Mouse (Mus musculus) retina, embryonic 14.5 days (tissue): Measurements from ENCODE around the gene Xkr7.

ENCODE experiments used
- DNase-seq: peaks from one replicate; pipeline ENCODE4 v3.0.0-alpha.2; 2015; ENCODE audit warnings: low spot score

The Xkr7 gene

DNA sequence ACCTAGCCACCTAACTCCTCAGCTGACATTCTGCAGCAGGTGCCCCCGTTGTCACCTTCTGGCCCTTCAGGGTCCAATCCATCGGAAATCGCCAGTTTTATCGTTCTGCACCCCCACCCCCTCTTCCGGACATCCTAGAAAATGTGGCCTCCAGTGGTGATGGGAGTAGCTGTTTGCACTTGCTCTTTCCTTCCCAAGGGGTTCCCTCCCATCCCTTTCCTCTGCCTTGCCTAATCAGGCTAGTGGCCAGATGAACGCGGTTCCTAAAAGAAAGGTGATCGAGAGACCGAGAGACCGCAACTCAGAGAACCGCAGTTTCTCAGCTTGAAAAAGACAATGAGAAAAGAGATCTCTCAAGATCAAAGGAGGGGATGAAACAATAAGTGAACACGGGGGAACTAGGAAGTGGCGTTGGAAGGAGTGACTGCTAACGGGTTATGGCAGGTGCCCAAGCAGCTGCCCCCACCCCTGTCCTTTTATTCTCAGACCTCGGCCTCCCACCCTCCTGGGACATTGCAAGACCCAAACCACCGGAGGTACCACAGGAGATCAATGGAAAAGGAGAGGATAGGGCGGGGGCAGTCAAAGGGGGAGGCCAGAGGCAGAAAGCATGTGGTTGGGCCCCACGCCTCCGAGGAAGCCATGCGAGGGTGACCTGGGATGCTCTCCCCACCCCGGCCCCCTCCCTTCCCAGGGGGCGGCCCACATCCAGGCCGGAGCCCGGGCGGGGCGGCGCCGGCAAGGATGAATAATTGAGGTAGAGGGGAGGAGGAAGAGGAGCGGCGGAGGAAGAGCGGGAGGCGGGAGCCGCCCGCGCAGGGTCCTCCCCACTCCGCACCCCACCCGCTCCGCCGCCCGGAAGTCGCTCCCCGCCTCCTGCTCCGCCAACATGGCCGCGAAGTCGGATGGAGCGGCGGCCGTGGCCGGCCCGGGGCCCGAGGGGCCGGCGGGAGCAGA, at the start of gene Xkr7:
Gene Xkr7 (plus strand): TSS at position 727 of the 957 bp plus-strand sequence.
- DNase-seq, result peak; percentile 64

DNA sequence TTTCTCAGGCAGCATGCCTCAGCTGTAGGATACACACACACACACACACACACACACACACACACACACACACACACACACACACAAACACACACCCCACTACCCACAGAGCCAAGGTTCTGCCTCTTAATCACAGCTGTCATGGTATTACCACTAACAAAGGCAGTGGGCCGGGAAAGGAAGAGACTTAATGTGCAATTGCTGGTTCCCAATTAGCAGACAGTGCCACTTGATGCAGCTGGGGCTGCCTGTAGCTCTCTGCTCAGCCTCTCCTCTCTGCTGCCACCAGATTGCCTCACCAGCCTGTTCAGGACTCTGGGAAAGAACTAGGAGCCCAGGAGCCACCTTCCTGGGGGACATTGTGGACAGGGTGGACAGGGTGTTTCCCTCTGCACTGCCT, 46.1 kb upstream of the Xkr7 start:
- DNase-seq, result peak; percentile 65

DNA sequence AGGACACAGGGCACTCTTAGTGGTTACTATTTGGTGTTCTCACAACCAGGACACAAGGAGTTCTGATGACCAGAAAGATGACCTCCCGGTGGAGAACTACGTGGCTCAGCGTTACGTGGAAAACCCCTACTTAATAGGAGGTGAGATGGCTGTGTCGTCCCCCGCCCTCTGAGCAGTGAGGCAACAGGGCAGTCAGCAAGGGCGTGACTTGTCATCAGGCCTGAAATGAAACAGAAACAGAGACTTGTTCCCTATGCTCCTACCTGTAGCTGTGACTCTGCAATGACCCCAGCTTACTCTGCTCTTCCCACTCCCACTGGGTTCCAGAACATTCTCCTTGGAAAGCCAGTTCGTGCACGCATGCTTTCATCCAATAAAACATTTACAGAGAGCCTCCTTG, 40.1 kb upstream of the Xkr7 start:
- DNase-seq, result no peak

DNA sequence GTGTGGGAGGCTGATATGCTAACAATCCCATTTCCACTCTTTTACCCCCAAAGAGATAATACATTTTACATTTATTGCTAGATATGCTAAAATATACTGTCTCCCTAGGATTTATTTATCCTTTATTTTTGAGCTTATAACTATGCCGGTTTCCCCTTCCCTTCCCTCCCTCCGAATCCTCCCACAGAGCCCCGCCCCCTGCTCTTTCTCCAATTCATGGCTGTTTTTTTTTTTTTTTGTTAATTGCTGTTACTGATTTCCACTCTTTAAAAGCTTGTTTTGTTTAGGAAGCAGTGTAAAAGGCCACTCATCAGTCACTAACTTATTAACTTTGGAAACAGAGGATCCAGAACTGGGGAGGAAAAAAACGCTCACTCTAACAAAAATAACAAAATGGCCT, 34.6 kb upstream of the Xkr7 start:
- no peak for DNase-seq

DNA sequence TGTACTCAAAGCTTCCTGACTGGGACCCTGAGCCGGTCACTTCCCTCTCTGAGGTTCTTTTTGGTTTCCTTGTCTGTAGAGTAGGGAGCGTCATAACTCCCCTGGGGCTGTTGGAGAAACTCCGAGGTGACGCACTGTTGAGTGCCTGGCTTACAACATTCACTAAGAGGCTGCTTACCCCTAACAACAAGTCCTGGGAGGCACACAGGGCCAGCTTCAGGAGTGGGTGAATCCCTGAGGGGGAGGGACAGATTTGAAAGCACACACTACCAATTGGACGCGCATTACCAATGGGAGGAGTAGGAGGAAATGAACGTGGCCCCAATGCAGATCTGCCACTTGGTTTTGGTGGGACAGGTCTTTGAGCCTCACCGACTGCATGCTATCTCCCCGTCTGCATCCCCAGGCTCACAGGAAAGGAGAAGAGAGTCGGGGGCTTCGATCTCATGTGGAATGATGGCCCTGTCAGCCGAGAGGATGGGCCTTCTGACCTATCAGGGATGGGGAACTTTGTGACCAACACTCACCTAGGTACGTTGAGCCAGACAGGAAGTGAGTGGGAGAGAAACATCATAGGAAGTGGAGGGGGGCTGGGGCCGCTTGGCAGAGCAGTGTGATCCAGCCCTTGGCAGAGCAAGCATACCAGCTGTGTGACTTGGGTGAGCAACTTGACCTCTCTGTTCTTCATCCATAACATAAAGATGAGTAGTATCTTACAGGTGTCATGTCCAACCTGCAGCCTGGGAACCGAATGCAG, 29.0 kb upstream of the Xkr7 start:
- DNase-seq, result no peak

DNA sequence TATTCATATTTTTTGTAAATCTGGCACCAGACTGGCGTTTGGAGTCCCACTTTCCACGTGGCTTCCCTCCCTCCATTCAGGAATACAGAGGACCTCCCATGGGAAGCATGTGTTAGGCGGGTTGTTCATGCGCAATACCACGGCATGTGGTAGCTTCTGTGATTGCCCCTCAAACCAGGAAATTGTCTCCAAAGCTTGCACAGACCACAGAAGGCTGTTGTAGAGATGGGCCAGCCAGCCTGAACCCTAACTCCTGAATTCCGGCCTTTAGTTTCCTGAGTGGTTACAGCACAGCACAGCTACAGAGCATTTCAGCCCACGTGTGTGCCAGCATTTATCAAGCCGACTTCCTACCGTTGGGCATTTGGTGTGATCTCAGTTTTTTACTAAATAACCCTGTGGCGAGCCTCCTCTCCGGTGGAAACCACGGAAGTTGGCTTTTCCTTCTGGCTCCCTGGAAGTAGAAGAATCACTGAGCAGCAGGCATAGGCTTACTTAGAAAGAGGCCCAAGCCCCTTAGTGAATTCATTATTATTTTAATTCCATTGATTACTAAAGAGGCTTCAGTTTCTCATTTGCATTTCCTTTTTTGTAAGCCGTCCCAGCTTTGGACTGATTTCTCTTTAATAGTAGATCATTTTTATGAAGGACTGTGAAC, 27.8 kb upstream of the Xkr7 start:
- no peak for DNase-seq

DNA sequence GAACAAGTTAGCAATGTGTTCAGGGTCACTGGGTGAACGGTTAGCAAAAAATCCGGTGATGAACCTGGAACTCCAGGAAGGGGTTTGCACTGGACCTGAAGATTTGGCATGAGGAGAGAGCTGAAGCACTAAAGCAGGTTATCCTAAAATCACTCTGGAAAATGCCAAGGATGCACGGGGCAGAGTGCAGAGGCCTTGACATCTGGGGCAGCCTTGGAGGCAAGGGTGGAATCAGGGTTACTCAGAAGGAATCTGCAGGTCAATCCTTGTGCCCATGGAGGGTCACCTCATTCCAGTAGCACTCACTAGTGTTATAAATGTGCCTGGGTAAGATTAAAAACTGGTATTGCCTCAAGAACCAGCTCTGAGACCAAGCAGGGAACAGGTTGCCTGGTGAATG, 25.7 kb upstream of the Xkr7 start:
- no peak for DNase-seq

DNA sequence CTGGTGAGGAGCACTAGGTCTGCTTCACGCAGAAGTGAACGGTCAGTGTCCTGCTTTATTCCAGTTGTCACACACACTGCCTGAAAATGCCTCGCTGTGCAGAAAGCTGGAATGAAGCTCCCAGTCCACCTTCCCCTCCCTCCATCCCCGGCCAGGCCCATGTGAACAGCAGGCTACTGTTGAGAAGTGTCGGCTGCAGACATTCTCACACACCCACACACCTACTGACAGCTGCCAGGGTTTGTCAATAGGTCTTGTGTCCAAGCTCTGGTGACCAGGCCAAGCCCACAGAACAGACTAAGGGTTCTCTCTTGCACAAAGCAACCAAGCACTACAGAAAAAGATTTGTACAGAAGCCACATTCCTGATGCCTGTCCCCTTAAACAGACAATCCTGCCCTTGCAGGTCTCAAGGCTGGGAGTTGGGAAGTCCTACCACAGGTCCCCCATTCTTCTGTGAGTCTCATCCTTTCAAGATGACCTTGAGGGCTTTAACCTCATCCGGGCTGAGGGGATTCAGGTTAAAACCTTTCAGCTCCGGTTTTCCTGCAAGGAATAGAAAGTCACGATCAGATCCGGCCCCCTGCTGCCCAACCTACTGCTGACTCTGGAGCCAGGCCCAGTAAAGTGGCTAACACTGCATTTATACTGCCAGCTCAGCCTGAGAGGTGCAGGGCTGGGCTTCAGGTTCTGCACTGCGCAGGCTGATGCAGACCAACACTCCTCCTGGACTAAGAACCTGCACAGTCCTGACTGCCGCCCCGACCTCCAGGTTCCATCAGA, 22.3 kb upstream of the Xkr7 start:
- no peak for DNase-seq

DNA sequence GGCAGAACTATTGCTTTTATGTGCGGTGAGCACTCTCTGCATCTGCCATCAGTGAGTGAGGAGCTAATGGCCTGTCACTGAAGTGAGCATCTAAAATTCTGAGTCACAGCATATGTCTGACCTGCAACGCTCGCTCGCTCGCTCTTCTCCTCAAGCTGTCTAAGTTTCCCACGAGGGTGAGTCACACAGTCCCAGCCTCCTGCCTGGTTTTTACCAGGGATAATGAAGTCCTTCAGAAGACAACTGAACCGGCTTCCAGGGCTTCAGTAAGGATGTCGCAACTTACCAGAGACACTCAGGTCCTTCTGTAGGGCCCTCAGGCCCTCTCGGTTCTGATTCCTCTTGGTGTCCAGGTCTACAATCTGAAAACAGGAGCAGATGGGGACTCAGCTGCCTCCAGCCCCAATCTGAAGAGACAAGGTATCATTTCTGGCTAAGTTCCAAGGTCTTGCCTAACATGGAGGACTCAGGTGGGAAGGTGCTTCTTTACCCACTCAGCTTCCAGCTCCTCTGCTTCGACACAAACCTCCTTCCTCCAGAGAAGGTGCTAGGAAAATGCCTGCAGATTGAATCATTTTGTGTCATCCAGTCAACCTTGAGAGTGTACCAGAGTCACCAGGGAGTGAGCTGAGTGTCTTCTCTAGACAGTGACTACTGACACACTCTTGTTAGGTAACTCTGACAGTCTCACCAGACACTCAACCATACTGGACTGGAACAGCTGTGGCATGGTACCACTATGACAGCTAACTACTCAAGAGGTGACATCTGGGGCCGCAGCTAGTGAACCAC, 17.7 kb upstream of the Xkr7 start:
- no peak for DNase-seq

DNA sequence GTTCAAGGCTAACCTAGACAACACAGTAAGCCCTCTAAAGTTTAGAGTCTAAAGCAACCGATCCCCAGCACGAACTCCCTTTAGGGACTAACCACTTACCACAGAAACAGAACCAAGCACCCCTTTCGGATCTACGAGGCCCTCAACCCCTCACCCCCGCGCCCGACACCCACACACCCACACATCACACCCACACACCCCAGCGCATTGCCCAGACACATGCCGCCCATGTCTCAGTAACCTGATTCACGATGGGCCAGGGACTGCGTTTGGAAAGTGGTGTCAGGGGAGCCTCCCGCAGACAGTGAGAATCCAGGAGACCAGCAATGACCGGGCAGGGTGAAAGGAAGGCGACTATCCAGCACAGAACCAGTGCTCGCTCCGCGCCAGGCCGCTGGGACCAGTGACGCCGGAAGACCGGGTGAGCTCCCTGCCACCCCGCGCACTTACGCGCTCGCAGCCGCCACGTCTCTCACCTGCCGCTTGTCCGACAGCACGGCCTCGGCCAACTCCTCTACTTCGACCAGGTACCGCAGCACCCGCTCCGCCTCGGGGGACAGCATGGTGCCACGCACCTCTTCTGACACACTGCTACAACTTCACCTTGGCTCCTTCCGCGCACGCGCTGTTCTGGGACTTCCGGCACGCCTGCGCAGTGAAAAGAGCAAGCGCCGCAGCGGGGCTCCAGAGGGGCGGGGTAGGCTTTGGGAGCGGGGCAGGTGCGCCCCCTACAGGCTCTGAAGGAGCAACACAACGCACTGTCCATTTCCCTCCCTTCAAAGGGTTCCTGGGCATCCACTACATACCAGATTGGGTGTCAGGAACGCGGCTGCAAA, 16.7 kb upstream of the Xkr7 start, which contains the start of gene Pdrg1:
Gene Pdrg1 (minus strand): TSS at position 670 of the 836 bp plus-strand sequence.
- DNase-seq, result peak; percentile 98

DNA sequence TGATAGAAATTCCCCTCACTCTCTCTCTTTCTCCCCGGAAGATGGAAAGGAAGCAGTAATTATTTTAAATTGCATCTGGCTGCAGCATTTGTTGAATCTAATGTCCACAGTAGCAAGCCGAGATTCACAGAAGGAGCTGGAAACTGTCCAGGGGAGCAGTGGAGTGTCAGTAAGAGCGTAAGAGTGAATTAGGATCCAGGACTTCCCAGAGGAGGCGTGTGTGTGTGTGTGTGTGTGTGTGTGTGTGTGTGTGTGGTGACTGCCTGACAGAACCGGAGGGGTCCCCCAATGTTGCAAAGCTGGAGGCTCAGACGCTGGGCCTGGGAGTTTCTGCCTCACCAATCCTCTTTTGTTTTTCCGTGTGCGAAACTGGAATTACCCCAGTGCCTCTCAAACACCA, 15.8 kb upstream of the Xkr7 start:
- no peak for DNase-seq

DNA sequence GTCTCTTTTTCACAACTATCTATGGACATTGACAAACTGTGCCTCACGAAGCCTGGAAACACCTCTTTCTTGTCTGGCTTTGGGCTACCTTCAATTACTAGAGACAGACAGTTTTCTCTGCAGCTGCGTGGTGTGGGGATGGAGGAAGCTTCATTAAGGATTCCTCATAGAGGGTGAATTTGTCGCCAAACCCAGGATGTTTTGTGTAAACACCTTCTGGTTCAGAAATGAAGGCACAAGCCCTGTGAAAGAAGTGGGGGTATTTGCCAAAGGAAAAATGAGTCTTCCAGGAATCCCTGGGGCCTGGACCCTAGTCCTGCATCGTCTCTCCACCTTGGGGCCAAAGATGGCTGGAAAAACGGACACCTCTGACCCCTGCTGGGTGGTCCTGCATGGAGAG, 14.9 kb upstream of the Xkr7 start:
- no peak for DNase-seq

DNA sequence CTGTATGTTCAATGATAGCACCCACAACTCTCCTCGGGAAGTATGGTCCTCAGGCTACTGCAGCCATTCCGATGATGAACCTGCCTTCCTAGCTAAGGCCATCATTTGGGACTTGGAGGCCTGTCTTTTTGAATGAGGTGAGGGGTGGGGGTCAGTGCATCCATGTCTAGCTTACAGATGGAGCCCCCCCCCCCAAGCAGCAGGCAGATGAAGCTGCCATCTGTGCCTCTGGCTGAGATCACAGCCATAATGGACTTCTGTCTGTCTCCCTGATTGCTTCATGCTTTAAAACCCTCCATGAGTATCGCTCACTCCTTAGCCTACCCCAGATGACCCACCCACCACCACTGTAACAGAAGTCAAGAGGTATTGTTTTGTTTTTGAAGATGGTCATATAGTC, 12.3 kb upstream of the Xkr7 start:
- no peak for DNase-seq

DNA sequence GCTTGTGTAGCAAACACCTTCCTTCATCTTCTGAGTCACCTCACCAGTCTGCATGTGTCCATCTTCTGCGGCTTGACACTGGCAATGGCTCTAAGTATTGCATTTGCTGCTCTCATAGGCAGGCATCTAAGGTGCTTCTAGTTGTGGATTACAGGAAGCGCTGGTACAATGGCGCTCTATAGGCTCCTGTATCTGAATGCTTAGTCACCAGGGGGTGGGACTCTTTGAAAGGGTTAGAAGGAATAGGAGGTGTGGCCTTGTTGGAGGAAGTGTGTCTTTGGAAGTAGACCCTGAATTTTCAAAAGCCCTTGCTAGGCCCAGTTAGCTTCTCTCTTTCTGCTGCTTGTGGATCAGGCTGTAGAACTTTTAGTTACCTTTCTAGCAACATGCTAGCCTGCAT, 10.5 kb upstream of the Xkr7 start:
- no peak for DNase-seq

DNA sequence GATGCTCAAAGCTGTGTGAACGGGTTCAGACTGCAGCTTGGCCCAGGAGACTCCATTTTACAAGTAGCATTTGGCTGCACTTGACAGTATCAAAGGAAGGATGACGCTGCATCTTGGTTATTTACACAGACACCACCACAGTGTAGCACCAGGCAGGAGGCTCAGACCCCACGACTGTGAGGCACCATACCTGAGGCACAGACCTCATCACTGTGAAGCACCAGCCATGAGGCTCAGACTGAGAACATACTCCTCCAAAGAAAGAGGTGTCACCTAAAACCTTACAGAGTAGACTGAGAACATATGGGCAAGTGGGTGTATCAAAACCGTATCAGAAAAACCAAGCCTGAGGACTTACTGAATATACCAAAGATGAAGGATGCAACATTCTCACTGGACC, 8.8 kb upstream of the Xkr7 start:
- DNase-seq, result no peak

DNA sequence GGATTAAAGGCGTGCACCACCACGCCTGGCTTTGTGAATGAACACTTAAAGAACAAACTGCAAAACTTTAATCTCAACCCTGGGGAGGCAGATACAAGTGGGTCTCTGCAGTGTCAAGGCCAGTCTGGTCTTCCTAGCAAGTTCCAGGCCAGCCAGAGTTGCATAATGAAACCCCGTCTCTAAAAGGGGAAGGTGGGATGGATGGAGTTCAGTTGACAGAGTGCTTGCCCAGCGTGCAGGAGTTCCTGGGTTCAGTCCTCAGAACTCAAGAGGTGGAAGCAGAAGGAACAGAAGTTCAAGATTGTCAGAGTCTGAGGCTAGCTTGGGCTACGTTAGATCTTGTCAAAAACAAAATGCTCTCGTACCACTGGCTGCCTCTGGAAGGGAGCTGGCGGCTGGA, 5.6 kb upstream of the Xkr7 start:
- DNase-seq, result no peak

DNA sequence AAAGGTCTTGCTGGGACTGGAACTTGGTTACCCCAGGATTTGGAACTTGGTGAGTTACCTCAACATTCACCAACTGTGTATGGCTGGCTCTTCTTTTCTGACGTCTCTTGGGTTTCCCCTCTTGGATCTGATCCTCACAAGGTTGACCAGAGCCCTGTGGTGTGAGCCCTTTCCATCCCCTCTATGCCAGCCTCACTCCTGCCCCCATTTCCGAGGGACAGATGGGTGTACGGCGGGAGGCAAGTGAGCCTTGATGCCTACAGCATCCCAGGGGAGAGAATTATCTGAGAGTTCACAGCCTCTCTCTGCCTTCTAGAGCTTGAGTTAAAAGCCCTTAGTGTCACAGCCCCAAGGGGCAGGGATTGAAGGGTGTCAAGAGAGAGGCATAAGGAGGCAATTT, 4.2 kb upstream of the Xkr7 start:
- DNase-seq, result no peak

DNA sequence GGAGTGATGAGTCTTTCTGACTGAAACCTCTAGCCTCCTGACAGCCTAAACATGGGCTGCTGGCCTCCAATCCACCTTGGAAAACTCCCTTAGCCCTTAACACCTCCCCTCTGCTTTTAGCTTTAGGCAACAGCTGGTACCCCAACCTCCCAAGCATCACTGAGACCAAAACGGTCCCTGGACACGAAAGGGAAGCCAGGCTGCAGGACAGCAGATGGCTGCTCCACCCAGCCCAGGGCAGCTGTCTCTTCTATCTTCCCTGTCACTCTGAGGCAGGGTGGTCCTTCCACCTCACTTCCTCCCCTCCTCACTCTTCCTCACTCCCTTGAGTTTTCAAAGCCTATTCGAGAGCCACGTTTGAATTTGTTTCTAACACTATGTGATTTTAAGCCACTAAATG, 1.2 kb upstream of the Xkr7 start:
- no peak for DNase-seq

DNA sequence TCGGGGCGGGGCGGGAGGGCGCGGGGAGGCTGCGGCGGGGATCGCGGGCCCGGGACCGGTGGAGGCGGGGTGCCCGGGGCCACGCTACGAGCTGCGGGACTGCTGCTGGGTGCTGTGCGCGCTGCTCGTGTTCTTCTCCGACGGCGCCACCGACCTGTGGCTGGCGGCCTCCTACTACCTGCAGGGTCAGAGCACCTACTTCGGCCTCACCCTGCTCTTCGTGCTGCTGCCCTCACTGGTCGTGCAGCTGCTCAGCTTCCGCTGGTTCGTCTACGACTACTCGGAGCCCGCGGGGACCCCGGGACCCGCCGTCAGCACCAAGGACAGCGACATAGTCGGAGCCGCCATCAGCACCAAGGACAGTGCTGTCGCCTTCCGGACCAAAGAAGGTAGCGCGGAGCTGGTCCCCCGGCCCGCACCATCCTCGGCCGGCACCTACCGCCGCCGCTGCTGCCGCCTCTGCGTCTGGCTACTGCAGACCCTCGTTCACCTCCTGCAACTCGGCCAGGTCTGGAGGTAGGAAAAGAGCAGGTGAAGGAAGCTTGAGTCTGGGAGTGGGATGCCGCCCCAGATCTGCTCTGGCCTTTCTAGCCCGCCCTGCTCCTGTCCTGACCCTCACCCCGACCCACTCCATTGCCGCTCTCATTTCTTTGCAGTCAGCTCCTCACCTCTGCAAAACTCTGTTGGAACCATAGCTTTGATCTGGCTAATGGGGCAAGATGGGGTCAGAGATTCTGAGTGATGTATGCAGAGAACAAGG, 611 bp downstream of the Xkr7 start:
- peak; percentile 86 for DNase-seq
